Mouse (Mus musculus): ENCODE results near the gene Dppa3. TPM values are rescaled to one million over a fixed set of nuclear protein-coding genes. Genes with fewer than 3 reads are reported as not detected.

Gene Dppa3
- polyA plus RNA-seq, 1 experiment: 0.26 TPM

GRCm38 (mm10) chr6:122607700-122608099 is 18.5 kb upstream of the Dppa3 start:
- no peak for TF ChIP-seq POLR2A (IDR thresholded peaks at IDR 0.05; ENCODE audit: control insufficient read depth, extremely low read depth, insufficient read depth, low read length, poor library complexity)
- TF ChIP-seq CTCF (IDR thresholded peaks at IDR 0.05; ENCODE audit: borderline replicate concordance, control insufficient read depth, extremely low read depth, insufficient read depth, low read length, poor library complexity): no peak
- Histone ChIP-seq H3K4me1 (replicated peaks; ENCODE audit: control insufficient read depth, insufficient read depth, low read length) (0 out of 2 replicates have a peak, but pooled peaks cover 5% of the 10 kb centered on the region), H3K27ac (ENCODE audit: control insufficient read depth, insufficient read depth, low read length) (no peak overlapping the region), H3K4me3 (ENCODE audit: control insufficient read depth, insufficient read depth, low read length) (no peak overlapping the region), H3K36me3 (ENCODE audit: control insufficient read depth, insufficient read depth, low read length) (no peaks in the 10 kb centered on the region), H3K27me3 (ENCODE audit: control insufficient read depth, insufficient read depth, low read length) (no peaks in the 10 kb centered on the region)
- no peak for DNase-seq
- 91% methylated on average over 12 of the region's 12 CpGs for WGBS

GRCm38 (mm10) chr6:122608434-122609376 is 17.5 kb upstream of the Dppa3 start:
- H3K4me3 ChIP-seq (ENCODE audit: control insufficient read depth, insufficient read depth, low read length): no peak overlapping the region

DNA sequence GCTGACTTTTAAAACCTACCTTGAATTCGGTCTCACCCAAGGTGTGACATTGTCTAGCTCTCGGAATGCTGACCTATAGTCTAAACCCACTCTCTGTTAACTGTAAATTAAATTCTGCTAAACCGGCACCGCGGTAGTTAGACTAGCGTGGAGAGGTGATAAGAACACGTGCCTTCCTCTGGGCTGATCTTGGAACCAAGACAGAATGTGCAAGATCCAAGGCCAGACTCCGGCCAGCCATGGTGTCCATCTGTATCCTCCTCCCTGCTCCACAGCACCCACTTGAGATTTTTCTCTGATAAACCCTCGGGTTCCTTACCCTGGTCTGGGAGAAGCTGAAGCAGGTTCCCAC is 16.9 kb upstream of the Dppa3 start:
- Histone ChIP-seq H3K4me3 (ENCODE audit: control insufficient read depth, insufficient read depth, low read length) (no peak overlapping the region), H3K27me3 (ENCODE audit: control insufficient read depth, insufficient read depth, low read length) (no peaks in the 10 kb centered on the region), H3K27ac (ENCODE audit: control insufficient read depth, insufficient read depth, low read length) (no peak overlapping the region), H3K4me1 (replicated peaks; ENCODE audit: control insufficient read depth, insufficient read depth, low read length) (0 out of 2 replicates have a peak, but pooled peaks cover 3% of the 10 kb centered on the region), H3K36me3 (ENCODE audit: control insufficient read depth, insufficient read depth, low read length) (no peaks in the 10 kb centered on the region)
- WGBS: 87% methylated on average over 9 of the region's 9 CpGs
- no peak for TF ChIP-seq POLR2A (IDR thresholded peaks at IDR 0.05; ENCODE audit: control insufficient read depth, extremely low read depth, insufficient read depth, low read length, poor library complexity)
- TF ChIP-seq CTCF (IDR thresholded peaks at IDR 0.05; ENCODE audit: borderline replicate concordance, control insufficient read depth, extremely low read depth, insufficient read depth, low read length, poor library complexity): no peak
- DNase-seq: no peak

More at GRCm38 (mm10) chr6:122608434-122609376, 17.5 kb upstream of the Dppa3 start:
- TF ChIP-seq CTCF (IDR thresholded peaks at IDR 0.05; ENCODE audit: borderline replicate concordance, control insufficient read depth, extremely low read depth, insufficient read depth, low read length, poor library complexity) (no peak), POLR2A (IDR thresholded peaks at IDR 0.05; ENCODE audit: control insufficient read depth, extremely low read depth, insufficient read depth, low read length, poor library complexity) (no peak)
- DNase-seq: no peak
- Histone ChIP-seq H3K27ac (ENCODE audit: control insufficient read depth, insufficient read depth, low read length) (no peak overlapping the region), H3K4me1 (replicated peaks; ENCODE audit: control insufficient read depth, insufficient read depth, low read length) (0 out of 2 replicates have a peak, but pooled peaks cover 3% of the 10 kb centered on the region), H3K27me3 (ENCODE audit: control insufficient read depth, insufficient read depth, low read length) (no peaks in the 10 kb centered on the region), H3K36me3 (ENCODE audit: control insufficient read depth, insufficient read depth, low read length) (no peaks in the 10 kb centered on the region)
- 96% methylated on average over 10 of the region's 10 CpGs for WGBS

- 78% methylated on average over 14 of the region's 14 CpGs for WGBS
- no peak for DNase-seq
- H3K27ac ChIP-seq (ENCODE audit: control insufficient read depth, insufficient read depth, low read length): no peak within 1 kb of the TSS
- H3K27me3 ChIP-seq (ENCODE audit: control insufficient read depth, insufficient read depth, low read length): no peaks in the 10 kb centered on the region
- TF ChIP-seq CTCF (IDR thresholded peaks at IDR 0.05; ENCODE audit: borderline replicate concordance, control insufficient read depth, extremely low read depth, insufficient read depth, low read length, poor library complexity) (no peak), POLR2A (IDR thresholded peaks at IDR 0.05; ENCODE audit: control insufficient read depth, extremely low read depth, insufficient read depth, low read length, poor library complexity) (no peak)
- H3K4me3 ChIP-seq (ENCODE audit: control insufficient read depth, insufficient read depth, low read length): no peak within 1 kb of the TSS
- no peaks in the 10 kb centered on the region for H3K36me3 ChIP-seq (ENCODE audit: control insufficient read depth, insufficient read depth, low read length)
- H3K4me1 ChIP-seq (replicated peaks; ENCODE audit: control insufficient read depth, insufficient read depth, low read length): 0 out of 2 replicates have a peak, but pooled peaks cover under 1% of the 10 kb centered on the region
These were observed 16.4 kb upstream of the Dppa3 start, which contains the start of gene Gdf3 for GRCm38 (mm10) chr6:122609771-122610170. Gdf3 (minus strand) TSS chr6:122610087.

- WGBS: 93% methylated on average over 4 of the region's 4 CpGs
- H3K4me3 ChIP-seq (ENCODE audit: control insufficient read depth, insufficient read depth, low read length): no peak overlapping the region
- no peaks in the 10 kb centered on the region for H3K36me3 ChIP-seq (ENCODE audit: control insufficient read depth, insufficient read depth, low read length)
- TF ChIP-seq POLR2A (IDR thresholded peaks at IDR 0.05; ENCODE audit: control insufficient read depth, extremely low read depth, insufficient read depth, low read length, poor library complexity) (no peak), CTCF (IDR thresholded peaks at IDR 0.05; ENCODE audit: borderline replicate concordance, control insufficient read depth, extremely low read depth, insufficient read depth, low read length, poor library complexity) (no peak)
- DNase-seq: no peak
- no peaks in the 10 kb centered on the region for H3K27me3 ChIP-seq (ENCODE audit: control insufficient read depth, insufficient read depth, low read length)
- no peaks in the 10 kb centered on the region for H3K4me1 ChIP-seq (replicated peaks; ENCODE audit: control insufficient read depth, insufficient read depth, low read length)
- H3K27ac ChIP-seq (ENCODE audit: control insufficient read depth, insufficient read depth, low read length): no peak overlapping the region
These were observed 13.8 kb upstream of the Dppa3 start for GRCm38 (mm10) chr6:122612426-122612825.

GRCm38 (mm10) chr6:122614047-122614446 is 12.2 kb upstream of the Dppa3 start:
- WGBS: 80% methylated on average over 2 of the region's 2 CpGs
- peak; percentile 42 for DNase-seq
- Histone ChIP-seq H3K4me1 (replicated peaks; ENCODE audit: control insufficient read depth, insufficient read depth, low read length) (no peaks in the 10 kb centered on the region), H3K27me3 (ENCODE audit: control insufficient read depth, insufficient read depth, low read length) (no peaks in the 10 kb centered on the region), H3K27ac (ENCODE audit: control insufficient read depth, insufficient read depth, low read length) (no peak overlapping the region), H3K36me3 (ENCODE audit: control insufficient read depth, insufficient read depth, low read length) (no peaks in the 10 kb centered on the region), H3K4me3 (ENCODE audit: control insufficient read depth, insufficient read depth, low read length) (no peak overlapping the region)
- TF ChIP-seq POLR2A (IDR thresholded peaks at IDR 0.05; ENCODE audit: control insufficient read depth, extremely low read depth, insufficient read depth, low read length, poor library complexity): no peak
- TF ChIP-seq CTCF (IDR thresholded peaks at IDR 0.05; ENCODE audit: borderline replicate concordance, control insufficient read depth, extremely low read depth, insufficient read depth, low read length, poor library complexity): no peak

Data from thymus, adult 2 months (tissue).